Mouse (Mus musculus): ENCODE measurements around the gene Pde11a.
"Not testable (repeated sequence)": the region's sequence is repeated elsewhere in the genome, so short reads cannot be mapped to it uniquely, and the experiment has no call there.

Gene Pde11a

DNA sequence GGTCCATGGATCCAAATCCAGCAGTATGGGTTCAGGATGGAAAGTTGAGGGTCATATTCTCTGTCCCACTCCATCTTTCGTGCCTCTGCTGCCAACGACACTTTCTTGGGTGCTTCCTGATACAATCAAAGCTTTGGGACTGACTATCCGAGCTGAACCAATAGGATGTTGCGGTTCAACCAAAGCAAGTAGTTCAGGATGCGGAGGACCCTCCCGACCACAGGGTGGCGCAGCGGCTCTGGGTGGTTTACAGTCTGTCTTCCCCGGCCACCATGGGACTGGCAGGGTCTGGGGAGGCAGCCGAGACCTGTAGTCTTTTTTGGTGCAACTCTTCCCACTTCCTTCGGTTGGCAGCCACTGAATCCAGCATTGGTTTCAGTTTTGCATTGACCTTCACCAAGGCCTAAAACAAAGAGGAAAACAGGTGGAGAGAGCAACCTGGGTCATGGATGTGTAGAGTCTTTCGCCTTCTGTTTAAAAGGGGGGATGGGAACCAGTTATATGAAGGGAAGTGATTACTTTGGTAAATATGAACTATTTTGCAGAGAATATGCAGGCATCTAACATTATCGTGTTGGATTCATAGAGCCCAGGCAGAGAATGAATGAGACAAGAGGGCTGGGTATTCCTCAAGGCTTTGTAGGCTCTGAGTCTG is 347.6 kb downstream of the Pde11a start:
- peak; percentile 68 for ATAC-seq (ENCODE audit: low TSS enrichment)

DNA sequence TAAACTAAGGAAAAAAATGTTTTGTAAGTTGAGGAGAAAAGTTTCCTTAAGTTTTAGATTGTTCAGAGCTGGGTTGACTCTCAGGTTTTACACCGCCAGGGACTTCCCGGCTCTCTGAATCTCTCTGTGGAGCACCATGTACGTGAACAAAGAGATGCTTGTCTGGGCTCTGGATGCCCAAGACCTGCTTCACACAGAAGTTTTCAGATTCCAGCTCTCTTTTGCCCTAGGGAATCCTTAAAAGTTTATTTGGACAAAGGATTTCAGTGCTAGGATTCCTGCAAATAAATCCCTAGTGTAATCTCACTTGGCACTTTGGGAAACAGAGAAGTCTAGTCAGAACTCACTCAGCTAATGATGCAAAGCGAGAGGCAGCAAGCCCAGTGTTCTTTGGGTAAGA is 348.9 kb downstream of the Pde11a start:
- no peak for ATAC-seq (ENCODE audit: low TSS enrichment)

DNA sequence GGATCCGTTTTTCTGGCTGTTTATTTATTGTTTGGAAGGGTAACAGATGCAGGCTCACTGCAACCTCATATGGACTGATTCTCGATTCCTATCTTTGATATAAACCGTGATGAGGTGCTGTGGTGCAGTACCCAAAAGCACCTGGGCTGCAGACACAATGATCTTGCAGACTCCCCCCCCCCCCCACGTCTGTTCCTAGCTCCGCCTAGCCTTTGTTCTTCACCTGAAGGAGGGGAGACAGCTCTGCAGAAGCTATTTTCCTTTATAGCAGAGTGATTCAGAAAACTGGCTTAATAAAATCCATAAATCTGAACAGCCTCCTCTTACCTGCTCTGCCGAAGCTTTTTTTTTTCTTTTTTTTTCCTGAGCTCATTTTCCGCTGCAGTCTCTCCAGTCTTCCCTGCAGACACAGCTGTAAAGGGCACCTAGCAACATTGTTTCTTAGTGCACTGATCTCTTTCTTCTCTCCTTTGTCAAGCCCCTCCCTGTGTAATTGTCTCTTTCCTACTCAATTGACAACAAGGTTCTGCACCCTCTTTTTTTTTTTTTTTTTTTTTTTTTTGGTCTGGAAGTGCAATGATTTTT is 349.7 kb downstream of the Pde11a start:
- ATAC-seq (ENCODE audit: low TSS enrichment): no peak

DNA sequence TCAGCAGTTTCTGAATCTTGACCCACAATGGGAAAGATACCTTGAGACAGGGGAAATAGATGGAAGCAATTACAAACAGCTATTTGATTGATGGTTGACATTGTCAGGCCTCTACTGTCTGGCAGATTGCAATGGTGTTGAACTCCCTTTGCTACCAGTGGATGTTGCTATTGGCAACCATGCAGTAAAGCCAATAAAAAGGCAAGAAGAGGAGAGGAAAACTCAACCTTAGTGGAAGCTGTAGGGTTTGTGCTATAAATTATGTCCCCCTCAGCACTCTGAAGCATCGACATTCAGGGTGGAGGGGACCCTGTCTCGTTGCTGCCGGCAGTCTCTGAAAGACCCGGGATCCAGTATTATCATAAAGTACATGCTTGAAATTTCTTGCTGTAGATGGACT is 350.2 kb downstream of the Pde11a start:
- ATAC-seq (ENCODE audit: low TSS enrichment): no peak

DNA sequence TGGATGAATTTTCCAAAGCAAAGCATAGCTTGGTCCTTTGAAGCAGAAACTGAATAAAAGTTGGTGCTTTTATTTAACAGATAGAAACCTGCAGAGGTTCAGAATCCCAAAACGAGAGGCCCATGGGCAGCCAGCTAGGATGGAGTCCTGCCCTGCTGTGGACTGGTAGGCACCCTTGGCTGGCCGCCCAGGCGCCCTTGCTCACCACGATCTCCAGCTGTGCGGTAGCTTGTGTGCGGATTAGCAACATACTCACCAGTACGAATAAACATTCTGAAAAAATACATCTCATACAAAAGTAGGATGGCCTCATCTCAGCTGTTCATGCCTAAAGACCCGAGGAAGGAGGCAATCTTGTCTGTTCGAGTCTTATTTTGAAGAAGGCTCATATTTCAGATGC is 350.8 kb downstream of the Pde11a start:
- ATAC-seq (ENCODE audit: low TSS enrichment): no peak

DNA sequence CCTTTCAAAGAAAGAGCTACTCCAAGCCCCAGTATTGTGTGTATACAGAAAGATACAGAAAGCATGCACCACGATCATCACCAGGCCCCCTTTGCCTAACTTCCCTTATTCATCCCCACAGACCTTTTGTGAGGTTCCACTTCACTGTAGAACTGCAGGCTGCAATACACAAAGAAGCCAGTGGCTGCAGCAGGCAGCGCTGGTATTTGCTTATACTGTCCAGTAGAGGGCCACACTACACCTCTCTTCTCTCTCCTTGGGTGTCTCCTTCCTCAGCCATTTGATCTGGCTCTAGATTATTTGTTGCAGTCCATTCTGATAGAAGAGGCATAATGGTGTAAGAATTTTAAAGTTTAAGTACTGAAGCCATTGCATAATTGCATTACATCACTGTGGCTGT is 353.4 kb downstream of the Pde11a start:
- ATAC-seq (ENCODE audit: low TSS enrichment): peak; percentile 92

DNA sequence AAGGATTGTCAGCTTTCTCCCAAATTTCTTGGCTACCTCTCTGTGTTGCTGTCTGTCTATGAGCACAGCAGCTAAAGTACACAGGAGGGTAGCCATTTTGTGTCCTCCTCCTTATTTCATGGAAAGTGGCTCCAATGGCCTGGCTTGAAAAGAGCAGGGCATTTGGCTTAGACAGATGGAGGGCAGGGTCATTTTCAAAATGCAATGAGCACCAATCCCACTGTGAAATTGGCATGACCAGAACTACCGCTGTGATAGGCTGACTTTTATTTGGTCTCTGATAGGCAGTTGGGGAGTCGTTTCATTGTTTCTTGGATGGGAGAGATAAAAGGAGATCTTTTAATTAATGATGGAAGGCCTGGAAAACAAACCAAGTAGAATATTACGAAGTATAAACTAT is 354.7 kb downstream of the Pde11a start:
- ATAC-seq (ENCODE audit: low TSS enrichment): no peak

DNA sequence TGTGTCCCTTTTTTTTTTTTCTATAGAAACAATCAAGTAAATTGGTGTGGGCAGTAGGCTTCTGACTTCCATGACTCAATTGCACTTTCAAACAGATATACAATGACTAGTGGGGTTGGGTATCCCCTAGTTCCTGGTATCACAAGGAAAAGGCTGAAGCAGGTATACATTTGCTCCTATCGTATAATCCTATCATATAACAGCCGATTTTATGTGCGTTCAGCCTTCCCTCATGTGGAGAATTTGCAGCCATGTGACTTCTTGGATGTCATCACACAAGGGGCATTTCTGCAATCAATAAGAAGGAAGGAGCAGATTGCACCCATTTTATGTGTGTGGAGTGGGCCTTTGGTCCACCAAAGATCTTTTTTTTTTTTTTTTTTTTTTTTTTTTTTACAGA is 355.5 kb downstream of the Pde11a start:
- no peak for ATAC-seq (ENCODE audit: low TSS enrichment)

DNA sequence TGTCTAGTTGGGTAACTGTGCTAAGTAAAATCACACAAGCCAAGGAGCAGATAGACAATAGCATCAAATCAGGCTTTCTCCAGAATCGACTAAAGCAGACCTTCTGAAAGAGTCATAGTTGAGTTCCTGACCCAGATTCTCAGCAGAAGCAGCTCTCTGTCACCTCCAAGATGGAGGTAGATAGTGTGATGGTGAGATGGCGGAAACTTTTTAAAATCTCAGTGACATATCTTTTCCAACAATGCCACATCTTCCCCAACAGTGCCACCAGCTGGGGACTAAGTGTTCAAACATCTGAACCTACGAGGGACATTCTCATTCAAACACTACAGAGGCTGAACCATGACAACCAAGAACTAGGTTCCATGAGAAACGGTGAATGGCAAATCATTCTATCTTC is 355.9 kb downstream of the Pde11a start:
- ATAC-seq (ENCODE audit: low TSS enrichment): no peak

DNA sequence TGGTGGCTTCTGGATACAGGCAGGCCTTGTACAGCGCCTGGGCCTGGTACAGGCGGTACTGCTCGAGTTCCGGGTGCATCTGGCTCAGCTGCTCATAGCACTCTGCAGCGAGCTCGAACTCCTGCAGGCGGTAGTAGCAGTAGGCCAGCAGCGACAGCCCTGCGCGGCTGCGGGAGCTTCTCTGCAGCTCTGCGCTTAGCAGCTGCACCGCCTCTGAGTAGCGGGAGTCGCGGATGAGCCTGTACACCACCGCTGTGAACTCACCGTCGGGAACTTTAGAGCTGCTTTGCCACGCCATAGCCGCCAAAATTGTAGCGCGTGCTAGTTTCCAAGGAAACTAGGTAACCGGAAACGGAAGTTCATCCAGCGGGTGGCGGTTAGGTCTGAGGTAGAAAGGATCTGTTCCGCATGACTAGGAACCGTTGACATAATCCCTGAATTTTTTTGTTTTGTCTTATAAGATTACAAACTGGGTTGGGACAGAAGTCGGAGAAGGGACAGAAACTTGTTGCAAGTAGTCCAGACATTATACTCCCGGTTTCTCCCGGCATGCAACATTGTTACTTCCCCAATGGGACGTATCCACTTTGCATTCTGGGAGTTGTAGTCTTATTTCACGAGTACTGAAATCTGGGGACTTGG is 357.0 kb downstream of the Pde11a start, which contains the start of gene Ttc30a1:
Gene Ttc30a1, minus strand, starts transcription at position 528 of the 642 bp plus-strand sequence.
- ATAC-seq (ENCODE audit: low TSS enrichment): peak; percentile 87

DNA sequence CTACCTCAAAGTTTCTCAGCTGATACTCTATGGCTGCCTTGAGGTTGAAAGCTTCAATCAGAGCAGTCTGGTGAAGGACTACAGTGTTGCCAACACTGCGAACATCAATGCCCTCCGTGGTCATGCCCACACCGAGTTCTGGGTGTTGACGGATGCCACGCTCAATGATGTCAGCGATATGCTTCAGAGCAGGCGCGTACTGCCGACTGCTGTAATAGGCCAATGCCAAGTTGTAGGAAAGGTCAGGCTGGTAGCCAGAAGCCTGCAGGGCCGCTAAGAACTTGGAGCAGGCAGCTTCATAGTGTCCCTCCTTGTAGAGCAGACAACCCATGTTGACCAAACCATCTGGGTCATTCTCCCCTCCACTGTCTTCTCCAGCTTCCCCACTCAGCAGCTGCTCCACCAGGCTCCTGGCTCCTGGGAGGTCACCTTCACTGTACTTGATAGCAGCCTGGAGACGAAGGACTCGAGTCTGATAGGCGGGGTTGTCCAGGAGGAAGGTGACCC is 357.6 kb downstream of the Pde11a start:
- not testable (repeated sequence) for ATAC-seq (ENCODE audit: low TSS enrichment)

DNA sequence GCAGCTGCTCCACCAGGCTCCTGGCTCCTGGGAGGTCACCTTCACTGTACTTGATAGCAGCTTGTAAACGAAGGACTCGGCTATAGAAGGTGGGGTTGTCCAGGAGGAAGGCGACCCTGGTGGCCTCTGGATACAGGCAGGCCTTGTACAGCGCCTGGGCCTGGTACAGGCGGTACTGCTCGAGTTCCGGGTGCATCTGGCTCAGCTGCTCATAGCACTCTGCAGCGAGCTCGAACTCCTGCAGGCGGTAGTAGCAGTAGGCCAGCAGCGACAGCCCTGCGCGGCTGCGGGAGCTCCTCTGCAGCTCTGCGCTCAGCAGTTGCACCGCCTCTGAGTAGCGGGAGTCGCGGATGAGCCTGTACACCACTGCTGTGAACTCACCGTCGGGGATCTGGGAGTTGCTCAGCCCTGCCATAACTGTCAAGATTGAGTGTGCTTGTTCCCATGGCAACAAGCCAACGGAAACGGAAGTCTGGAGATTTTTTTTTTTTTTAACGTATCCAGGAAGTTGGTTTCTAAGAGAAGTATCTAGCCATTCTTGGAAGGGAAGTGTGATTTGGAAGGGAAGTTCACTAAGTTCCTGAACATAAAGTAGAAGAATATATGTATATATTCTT is 360.7 kb downstream of the Pde11a start, which contains the start of gene Ttc30a2:
Gene Ttc30a2, minus strand, starts transcription at position 419 of the 617 bp plus-strand sequence.
- ATAC-seq (ENCODE audit: low TSS enrichment): not testable (repeated sequence)

DNA sequence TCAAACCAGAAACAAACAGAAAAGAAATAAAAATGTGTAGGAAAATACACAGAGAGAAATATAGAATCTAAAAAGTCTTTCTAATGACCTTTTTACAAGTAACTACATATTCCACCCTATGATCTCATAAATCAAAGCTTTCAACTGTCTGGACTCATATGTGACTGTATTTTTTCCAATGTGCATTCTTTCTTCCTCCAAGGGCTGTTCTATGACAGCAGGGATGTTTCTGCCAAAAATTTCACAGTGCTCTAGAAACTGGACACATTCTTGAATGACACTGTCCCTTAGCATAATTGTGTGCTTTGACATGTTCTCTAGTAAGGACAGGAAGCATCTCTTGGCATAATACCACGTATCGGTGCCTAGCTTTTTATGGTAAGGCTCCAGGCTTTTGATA is 362.5 kb downstream of the Pde11a start:
- not testable (repeated sequence) for ATAC-seq (ENCODE audit: low TSS enrichment)

DNA sequence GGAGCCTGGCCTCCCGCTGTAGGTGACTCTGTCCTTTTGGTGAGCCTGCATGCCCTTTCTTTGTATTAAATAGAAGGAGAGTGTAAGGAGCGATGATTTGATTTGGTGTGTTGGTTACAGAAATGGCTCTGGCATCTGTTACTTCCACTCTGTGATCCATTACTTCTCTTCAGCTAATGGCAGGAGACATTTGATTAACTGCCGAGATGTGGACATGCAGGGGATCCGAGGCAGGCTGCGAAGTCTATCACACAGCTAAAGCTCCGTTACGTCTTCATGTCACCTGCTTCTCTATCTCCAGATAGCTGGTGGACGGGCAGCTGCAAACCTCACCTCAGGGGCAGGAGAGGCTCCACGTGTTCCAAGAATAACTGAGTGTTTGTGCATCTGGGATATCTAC is 364.4 kb downstream of the Pde11a start:
- ATAC-seq (ENCODE audit: low TSS enrichment): no peak

DNA sequence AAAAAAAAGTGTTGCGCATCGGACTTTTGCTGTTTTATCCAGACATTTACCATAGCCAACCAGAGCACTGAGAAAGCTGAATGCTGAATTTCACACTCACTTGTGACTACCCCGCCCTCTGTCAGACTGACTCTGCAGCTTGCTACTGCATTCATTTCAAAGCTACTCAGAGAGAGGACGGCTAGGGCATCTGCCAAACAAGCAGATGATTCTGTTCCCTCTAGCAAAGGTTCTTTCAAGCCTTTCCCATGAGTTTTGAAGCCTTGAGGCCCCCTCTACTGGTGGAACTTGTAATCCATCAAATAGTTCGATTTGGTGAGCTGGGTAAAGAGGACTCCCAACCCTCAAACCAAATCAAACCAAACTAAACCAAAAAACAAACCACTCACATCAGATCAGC is 373.6 kb downstream of the Pde11a start:
- ATAC-seq (ENCODE audit: low TSS enrichment): peak; percentile 95

DNA sequence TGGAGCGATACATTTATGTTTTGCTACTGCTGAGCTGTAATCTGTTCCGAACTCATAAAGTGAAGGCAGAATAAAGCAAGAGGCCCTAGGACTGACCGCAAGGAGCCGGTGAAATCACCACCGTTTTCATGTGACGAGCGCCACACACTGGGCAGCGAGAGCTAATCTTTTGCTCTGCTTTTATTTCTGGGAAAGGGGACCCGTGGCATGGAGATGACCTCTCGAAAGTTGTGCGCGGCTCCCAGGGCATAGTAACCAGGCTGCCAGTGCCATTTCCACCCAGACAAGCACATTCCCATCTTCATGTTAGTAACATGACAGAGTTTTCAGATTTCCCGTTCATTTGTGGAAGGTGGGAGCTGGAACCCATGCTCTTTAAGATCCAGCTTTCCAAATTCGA is 374.1 kb downstream of the Pde11a start:
- peak; percentile 38; the same call in 1 of the 2 replicates for ATAC-seq (ENCODE audit: low TSS enrichment)

DNA sequence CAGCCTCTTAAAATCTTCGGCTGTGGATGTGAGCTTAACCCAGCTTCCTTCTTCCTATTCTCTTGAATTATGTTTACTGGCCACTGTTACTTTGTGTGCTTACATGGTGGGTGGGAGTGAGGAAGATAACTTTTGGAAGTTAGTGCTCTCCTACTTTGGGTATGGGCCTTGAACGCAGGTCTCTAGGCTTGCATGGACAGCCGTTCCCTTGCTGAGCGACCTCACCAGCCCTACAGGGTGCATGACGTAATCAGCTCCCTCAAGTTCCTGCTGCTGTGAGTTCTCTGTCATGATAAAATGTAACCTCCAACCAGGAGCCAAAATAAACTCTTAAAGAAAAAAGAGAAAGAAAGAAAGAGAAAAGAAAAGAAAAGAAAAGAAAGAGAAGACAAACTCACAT is 374.5 kb downstream of the Pde11a start:
- no peak for ATAC-seq (ENCODE audit: low TSS enrichment)

DNA sequence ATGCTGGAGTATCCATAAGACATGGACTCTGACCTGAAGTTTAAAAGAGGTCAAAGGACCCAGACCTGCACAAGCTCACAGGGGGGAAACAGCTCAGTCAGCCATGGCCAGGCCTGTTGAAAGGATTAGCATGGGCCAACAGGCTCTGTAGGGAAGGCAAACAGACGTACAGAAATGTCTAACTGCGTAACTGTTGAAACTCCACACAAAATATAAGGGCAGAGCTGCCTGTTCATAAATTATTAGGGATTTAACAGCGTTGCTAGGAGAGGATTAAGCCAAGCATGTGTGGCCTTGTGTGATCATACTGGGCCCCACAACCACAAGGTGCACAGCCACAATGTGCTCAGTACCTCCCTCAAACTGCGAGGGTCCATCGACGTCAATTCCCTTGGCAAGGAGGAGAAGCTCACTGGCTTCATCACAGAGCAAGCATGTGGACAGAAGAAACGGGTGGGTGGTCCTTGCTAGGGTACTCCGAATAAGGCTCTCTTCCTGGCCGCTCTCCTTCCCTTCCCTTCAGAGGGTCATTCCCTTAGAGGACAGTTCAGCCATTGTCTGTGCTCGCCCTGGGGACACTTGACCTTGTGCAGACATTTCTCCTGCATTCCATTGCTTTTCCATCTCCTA is 375.2 kb downstream of the Pde11a start:
- ATAC-seq (ENCODE audit: low TSS enrichment): no peak

DNA sequence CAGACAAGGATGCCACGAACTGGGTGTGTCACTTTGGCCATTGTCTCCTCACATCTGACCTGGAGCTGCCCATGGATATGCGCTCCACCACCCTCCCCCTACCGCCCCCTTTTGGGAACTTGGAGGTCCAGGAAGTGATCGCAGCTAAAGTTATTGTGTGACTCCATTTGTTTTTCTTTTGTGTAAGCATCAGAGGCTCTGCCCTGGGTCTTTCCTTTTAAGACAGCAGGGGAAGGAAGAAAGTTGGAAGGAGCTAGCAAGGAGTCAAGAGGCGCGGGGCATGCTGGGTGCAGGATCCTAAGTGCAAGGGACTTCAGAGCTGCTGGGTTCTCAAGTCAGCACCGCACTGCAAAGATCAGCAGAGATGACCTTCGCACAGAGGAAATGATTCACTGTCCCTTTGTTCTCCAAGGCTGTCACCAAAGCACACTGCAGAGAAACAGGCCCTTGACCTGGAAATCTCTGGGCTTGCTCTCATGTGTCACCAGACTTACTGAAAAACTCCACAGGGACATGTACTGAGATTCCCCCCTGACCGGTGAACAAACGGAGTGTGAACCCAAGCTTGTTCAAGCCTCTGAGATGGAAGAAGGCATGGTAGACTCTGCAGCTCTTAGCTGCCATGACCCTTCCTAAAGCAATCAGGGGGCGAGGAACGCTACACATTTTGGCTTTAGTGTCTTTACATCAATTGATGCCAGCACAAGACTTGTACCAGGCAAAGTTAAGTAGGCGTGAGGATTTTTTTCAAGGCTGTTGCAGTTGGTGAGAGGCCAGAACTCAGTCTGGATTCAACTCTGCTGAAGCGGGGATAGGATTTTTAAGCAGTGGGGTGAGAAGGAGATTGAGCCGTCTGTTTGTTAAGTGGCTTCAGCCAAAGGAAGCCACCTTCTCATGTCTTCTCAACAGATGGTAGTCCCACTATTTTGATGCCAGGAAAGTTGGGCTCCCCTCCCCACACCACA is 377.9 kb downstream of the Pde11a start:
- ATAC-seq (ENCODE audit: low TSS enrichment): peak; percentile 64

DNA sequence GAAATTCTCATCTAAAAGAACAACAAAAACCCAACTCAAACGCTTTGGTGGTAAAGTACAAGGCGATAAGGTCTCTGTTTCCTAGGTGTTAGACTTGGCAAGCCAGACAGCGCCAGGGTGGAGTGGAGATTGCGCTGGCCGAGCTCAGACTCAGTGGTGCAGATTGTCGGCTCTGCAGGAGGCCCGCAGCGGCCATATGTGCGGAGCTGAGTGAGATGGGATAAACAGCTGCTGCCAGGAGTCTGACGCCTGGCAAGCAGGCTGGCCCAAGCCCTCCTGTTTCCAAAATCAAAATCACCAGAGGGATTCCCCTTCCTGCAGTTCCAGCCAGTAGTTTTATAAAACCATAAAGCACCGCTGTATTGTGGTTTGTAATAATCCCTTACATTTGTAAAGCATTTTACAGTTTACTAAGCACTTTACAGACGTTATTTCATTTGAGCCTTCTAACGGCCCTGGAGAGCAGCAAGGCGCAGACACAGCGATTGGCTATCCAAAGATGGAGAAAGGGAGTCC is 378.7 kb downstream of the Pde11a start:
- no peak for ATAC-seq (ENCODE audit: low TSS enrichment)
